Mouse (Mus musculus): ENCODE data around the gene Rfx1. TPM values are rescaled to one million over a fixed set of nuclear protein-coding genes. Genes with fewer than 3 reads are reported as not detected.

Gene Rfx1
- polyA plus RNA-seq, 1 experiment from 2014 or later: 8.8 TPM

DNA sequence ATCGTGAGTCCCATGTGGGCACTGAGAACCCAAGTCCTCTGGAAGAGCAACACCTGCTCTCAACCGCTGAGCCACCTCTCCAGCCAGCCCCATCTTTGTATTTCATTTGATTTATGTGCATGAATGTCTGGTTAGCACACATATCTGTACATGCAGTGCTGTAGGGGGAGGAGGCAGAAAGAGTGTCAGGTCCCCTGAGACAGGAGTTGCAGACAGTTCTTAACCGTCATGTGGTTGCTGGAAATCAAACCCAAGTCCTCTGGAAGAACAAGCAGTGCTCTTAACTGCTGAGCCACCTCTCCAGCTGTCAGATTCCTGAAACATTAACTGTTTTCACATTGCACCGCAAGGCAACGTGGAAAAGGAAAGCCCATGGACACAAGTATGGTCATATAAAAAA lies 18.5 kb upstream of the Rfx1 start:
- Histone ChIP-seq H3K9ac (ENCODE audit: low read depth, low read length) (no peak overlapping the region), H3K9me3 (ENCODE audit: control insufficient read depth, low read length) (no peaks in the 10 kb centered on the region), H3K4me1 (replicated peaks; ENCODE audit: control insufficient read depth, insufficient read depth, low read length) (no peaks in the 10 kb centered on the region; the same call in 1 of the 2 replicates), H3K27me3 (ENCODE audit: control insufficient read depth, insufficient read depth, low read length) (peaks cover 23% of the 10 kb centered on the region), H3K4me2 (replicated peaks; ENCODE audit: low read depth, low read length) (no peak overlapping the region), H3K36me3 (ENCODE audit: control insufficient read depth, insufficient read depth, low read length) (no peaks in the 10 kb centered on the region), H3K4me3 (ENCODE audit: low read depth, low read length) (no peak overlapping the region), H3K27ac (ENCODE audit: low read depth, low read length) (no peak overlapping the region)
- 85% methylated on average over 5 of the region's 5 CpGs for WGBS
- DNase-seq (ENCODE audit: low spot score) (no peak), ATAC-seq (ENCODE audit: low FRiP score) (no peak)

DNA sequence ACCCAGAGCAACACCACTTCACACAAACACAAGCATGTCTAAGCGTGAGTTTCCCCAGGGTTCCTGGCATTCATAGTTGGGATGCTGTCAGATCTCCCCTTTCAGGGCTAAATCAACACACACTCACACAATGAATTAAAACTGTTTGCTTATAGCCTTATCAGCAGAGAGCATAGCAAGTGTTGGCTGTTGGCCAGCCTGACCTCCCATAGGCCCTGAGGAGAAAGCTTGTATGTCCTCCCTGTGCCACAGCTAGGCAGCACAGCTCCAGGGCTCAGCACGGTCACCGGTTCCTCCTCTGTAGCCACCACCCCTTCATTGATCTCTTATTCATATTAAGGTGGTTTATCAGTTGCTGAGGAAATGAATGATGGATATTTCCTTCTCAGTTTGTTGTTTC lies 13.9 kb upstream of the Rfx1 start:
- ATAC-seq (ENCODE audit: low FRiP score) (no peak), DNase-seq (ENCODE audit: low spot score) (no peak)
- Histone ChIP-seq H3K9ac (ENCODE audit: low read depth, low read length) (no peak overlapping the region), H3K4me3 (ENCODE audit: low read depth, low read length) (no peak overlapping the region), H3K27me3 (ENCODE audit: control insufficient read depth, insufficient read depth, low read length) (no peaks in the 10 kb centered on the region), H3K36me3 (ENCODE audit: control insufficient read depth, insufficient read depth, low read length) (no peaks in the 10 kb centered on the region), H3K4me1 (replicated peaks; ENCODE audit: control insufficient read depth, insufficient read depth, low read length) (no peaks in the 10 kb centered on the region), H3K4me2 (replicated peaks; ENCODE audit: low read depth, low read length) (no peak overlapping the region), H3K9me3 (ENCODE audit: control insufficient read depth, low read length) (no peaks in the 10 kb centered on the region), H3K27ac (ENCODE audit: low read depth, low read length) (no peak overlapping the region)
- 86% methylated on average over 3 of the region's 3 CpGs for WGBS

DNA sequence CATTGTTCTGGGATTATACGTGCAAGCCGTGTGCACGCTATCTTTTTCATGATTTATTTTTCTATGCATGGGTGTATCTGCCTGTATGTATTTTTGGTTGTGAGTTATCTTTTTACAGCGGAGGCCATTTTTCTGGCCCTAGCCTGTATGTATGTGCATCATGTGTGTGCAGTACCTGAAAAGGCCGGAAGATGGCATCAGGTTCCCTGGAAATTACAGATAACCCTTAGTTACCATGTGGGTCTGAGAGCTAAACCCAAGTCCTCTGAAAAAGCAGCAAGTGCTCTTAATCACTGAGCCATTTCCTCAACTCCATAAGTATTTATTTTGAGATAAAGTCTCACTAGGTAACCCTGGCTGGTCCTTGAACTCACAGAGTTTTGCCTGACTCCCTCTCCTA lies 13.4 kb upstream of the Rfx1 start:
- Histone ChIP-seq H3K4me2 (replicated peaks; ENCODE audit: low read depth, low read length) (no peak overlapping the region), H3K36me3 (ENCODE audit: control insufficient read depth, insufficient read depth, low read length) (no peaks in the 10 kb centered on the region), H3K9me3 (ENCODE audit: control insufficient read depth, low read length) (no peaks in the 10 kb centered on the region), H3K27me3 (ENCODE audit: control insufficient read depth, insufficient read depth, low read length) (no peaks in the 10 kb centered on the region), H3K4me1 (replicated peaks; ENCODE audit: control insufficient read depth, insufficient read depth, low read length) (no peaks in the 10 kb centered on the region), H3K27ac (ENCODE audit: low read depth, low read length) (no peak overlapping the region), H3K9ac (ENCODE audit: low read depth, low read length) (no peak overlapping the region), H3K4me3 (ENCODE audit: low read depth, low read length) (no peak overlapping the region)
- WGBS: 96% methylated on average over 5 of the region's 5 CpGs
- DNase-seq (ENCODE audit: low spot score): no peak
- no peak for ATAC-seq (ENCODE audit: low FRiP score)

DNA sequence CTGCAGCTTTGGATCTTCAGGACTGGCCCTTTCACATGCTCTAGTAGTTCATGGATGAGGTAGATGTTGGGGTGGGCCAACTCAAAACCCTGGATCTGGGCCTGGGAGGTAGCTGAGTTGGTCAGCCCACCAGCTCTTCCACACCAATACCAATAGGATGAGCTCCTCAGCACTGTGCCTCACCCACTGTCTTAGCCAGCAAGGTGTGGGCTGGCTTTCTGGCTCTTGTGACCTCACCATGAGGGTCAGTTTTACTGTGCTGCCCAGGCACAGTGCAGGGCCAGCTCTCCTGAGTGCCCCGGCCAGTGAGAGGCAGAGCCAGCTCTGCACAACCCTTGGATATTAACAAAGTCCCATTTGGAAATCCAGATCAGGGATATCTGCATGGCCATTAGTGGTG lies 8.8 kb upstream of the Rfx1 start:
- Histone ChIP-seq H3K36me3 (ENCODE audit: control insufficient read depth, insufficient read depth, low read length) (no peaks in the 10 kb centered on the region), H3K4me3 (ENCODE audit: low read depth, low read length) (no peak overlapping the region), H3K9me3 (ENCODE audit: control insufficient read depth, low read length) (no peaks in the 10 kb centered on the region), H3K4me2 (replicated peaks; ENCODE audit: low read depth, low read length) (no peak overlapping the region), H3K27ac (ENCODE audit: low read depth, low read length) (no peak overlapping the region), H3K9ac (ENCODE audit: low read depth, low read length) (no peak overlapping the region), H3K4me1 (replicated peaks; ENCODE audit: control insufficient read depth, insufficient read depth, low read length) (no peaks in the 10 kb centered on the region), H3K27me3 (ENCODE audit: control insufficient read depth, insufficient read depth, low read length) (no peaks in the 10 kb centered on the region)
- no peak for ATAC-seq (ENCODE audit: low FRiP score)
- 86% methylated on average over 1 of the region's 1 CpGs for WGBS
- DNase-seq (ENCODE audit: low spot score): no peak

DNA sequence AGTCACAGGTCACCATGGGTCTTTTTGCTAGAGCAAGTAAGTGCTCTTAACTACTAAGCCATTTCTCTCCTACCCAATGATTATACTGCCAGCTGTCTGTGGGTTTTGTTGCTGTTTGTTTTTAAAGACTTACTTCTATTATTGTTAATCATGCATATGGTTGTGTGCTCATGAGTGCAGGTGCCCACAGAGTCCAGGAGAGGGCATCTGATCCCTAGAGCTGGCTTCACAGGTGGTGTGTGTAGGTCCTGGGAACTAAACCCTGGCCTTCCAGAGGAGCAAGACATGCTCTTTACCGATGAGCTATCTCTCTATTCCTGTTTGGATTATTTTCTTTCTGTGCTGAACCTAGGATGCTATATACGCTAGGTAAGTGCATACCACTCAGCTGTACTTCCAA lies 7.4 kb upstream of the Rfx1 start:
- Histone ChIP-seq H3K4me3 (ENCODE audit: low read depth, low read length) (no peak overlapping the region), H3K27me3 (ENCODE audit: control insufficient read depth, insufficient read depth, low read length) (no peaks in the 10 kb centered on the region), H3K4me1 (replicated peaks; ENCODE audit: control insufficient read depth, insufficient read depth, low read length) (no peaks in the 10 kb centered on the region), H3K4me2 (replicated peaks; ENCODE audit: low read depth, low read length) (no peak overlapping the region), H3K9ac (ENCODE audit: low read depth, low read length) (no peak overlapping the region), H3K9me3 (ENCODE audit: control insufficient read depth, low read length) (no peaks in the 10 kb centered on the region), H3K27ac (ENCODE audit: low read depth, low read length) (no peak overlapping the region), H3K36me3 (ENCODE audit: control insufficient read depth, insufficient read depth, low read length) (no peaks in the 10 kb centered on the region)
- ATAC-seq (ENCODE audit: low FRiP score) (no peak), DNase-seq (ENCODE audit: low spot score) (no peak)
- 98% methylated on average over 2 of the region's 2 CpGs for WGBS

DNA sequence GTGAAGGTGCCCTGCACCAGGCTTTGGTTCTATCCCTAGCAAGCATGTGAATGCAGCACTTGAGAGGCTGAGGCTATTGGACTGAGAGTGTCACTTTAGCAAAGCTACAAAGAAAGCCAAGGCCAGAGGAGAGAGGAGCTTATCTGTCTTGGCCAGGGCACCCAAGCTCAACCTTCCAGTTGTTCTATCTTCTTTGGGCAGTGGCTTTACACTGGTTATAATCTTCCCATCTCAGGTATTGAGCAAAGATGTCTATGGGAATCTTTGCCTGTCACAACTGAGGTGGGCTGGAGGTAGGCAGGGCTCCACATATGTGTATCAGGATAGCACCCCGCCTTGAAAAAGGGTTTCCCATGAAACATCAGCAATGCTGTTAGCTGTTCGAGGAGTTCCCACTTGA lies 6.4 kb upstream of the Rfx1 start:
- Histone ChIP-seq H3K9ac (ENCODE audit: low read depth, low read length) (no peak overlapping the region), H3K27ac (ENCODE audit: low read depth, low read length) (no peak overlapping the region), H3K4me1 (replicated peaks; ENCODE audit: control insufficient read depth, insufficient read depth, low read length) (no peaks in the 10 kb centered on the region), H3K9me3 (ENCODE audit: control insufficient read depth, low read length) (no peaks in the 10 kb centered on the region), H3K4me3 (ENCODE audit: low read depth, low read length) (no peak overlapping the region), H3K27me3 (ENCODE audit: control insufficient read depth, insufficient read depth, low read length) (no peaks in the 10 kb centered on the region), H3K36me3 (ENCODE audit: control insufficient read depth, insufficient read depth, low read length) (no peaks in the 10 kb centered on the region), H3K4me2 (replicated peaks; ENCODE audit: low read depth, low read length) (no peak overlapping the region)
- no peak for ATAC-seq (ENCODE audit: low FRiP score)
- no peak for DNase-seq (ENCODE audit: low spot score)
- WGBS: 90% methylated on average over 2 of the region's 2 CpGs

DNA sequence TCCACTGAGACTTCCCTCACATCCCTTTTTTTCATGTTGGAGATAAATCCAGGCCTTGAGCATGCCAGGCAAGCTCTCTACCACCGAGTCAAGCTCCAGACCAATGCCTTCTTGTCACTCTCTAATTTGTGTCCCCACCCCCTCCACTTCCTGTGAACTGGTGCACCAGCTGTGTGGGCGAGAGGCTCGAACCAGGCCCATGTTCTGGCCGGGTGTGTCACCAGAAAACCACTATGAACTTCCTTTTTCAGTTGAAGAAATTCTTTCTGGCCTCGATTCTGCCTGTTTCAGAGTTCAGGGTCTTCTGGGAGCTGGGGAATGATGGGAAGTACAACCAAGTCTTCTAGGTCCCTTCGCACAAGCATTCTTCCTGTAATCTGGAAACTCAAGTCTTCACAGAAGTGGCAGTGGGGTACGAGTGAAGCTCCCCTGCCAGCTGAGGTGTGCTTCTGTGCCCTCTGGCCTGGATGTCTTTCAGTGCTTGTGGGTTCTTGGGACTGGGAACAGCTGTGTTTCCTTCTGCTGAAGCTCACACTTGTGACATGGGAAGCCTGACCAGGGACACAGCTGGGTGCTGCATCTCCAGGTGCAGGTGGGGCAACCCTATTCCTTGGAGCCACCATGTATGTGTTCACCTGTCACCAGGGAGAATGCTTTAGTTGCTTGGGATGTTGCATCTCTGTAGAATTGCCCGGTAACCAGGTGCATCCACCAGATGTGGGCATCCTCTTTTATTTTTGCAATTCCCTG lies 2.6 kb upstream of the Rfx1 start:
- no peaks in the 10 kb centered on the region for H3K27me3 ChIP-seq (ENCODE audit: control insufficient read depth, insufficient read depth, low read length)
- no peak overlapping the region for H3K4me3 ChIP-seq (ENCODE audit: low read depth, low read length)
- DNase-seq (ENCODE audit: low spot score) (no peak), ATAC-seq (ENCODE audit: low FRiP score) (no peak)
- H3K4me2 ChIP-seq (replicated peaks; ENCODE audit: low read depth, low read length): no peak overlapping the region
- peaks cover 4% of the 10 kb centered on the region; the same call in 1 of the 2 replicates for H3K4me1 ChIP-seq (replicated peaks; ENCODE audit: control insufficient read depth, insufficient read depth, low read length)
- no peak overlapping the region for H3K9ac ChIP-seq (ENCODE audit: low read depth, low read length)
- WGBS: 82% methylated on average over 8 of the region's 8 CpGs
- H3K9me3 ChIP-seq (ENCODE audit: control insufficient read depth, low read length): no peaks in the 10 kb centered on the region
- H3K36me3 ChIP-seq (ENCODE audit: control insufficient read depth, insufficient read depth, low read length): no peaks in the 10 kb centered on the region
- no peak overlapping the region for H3K27ac ChIP-seq (ENCODE audit: low read depth, low read length)

DNA sequence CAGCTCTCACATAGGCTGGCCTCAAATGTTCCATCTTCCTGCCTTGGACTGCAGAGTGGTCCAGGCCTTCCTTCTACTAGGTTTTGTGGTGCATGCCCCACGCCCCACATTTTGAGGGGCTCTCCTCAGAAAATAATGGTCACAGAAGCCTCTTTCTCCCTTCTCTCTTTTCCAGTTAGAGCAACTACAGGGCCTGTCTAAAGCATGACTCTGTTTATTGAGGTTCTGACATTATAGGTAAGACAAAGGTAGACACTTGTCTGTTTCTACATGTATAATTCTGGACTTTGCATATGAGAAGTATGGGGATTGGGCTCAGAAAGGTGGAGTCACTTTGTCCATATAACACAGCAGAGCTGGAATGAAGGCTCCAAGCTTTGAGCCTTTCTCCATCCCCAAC lies 1.6 kb upstream of the Rfx1 start, which contains the start of gene Gm10643:
TSS of gene Gm10643 (minus strand) at position 101 of the 400 bp plus-strand sequence.
- Histone ChIP-seq H3K36me3 (ENCODE audit: control insufficient read depth, insufficient read depth, low read length) (no peaks in the 10 kb centered on the region), H3K4me3 (ENCODE audit: low read depth, low read length) (peak within 1 kb of the TSS; percentile 73), H3K9ac (ENCODE audit: low read depth, low read length) (peak within 1 kb of the TSS; percentile 57; the same call in 1 of the 2 replicates), H3K27me3 (ENCODE audit: control insufficient read depth, insufficient read depth, low read length) (no peaks in the 10 kb centered on the region), H3K9me3 (ENCODE audit: control insufficient read depth, low read length) (no peaks in the 10 kb centered on the region), H3K27ac (ENCODE audit: low read depth, low read length) (peak within 1 kb of the TSS; percentile 55), H3K4me1 (replicated peaks; ENCODE audit: control insufficient read depth, insufficient read depth, low read length) (peaks cover 10% of the 10 kb centered on the region; the same call in 1 of the 2 replicates), H3K4me2 (replicated peaks; ENCODE audit: low read depth, low read length) (peak within 1 kb of the TSS; percentile 62)
- DNase-seq (ENCODE audit: low spot score) (no peak), ATAC-seq (ENCODE audit: low FRiP score) (no peak)
- WGBS: 97% methylated on average over 1 of the region's 1 CpGs

DNA sequence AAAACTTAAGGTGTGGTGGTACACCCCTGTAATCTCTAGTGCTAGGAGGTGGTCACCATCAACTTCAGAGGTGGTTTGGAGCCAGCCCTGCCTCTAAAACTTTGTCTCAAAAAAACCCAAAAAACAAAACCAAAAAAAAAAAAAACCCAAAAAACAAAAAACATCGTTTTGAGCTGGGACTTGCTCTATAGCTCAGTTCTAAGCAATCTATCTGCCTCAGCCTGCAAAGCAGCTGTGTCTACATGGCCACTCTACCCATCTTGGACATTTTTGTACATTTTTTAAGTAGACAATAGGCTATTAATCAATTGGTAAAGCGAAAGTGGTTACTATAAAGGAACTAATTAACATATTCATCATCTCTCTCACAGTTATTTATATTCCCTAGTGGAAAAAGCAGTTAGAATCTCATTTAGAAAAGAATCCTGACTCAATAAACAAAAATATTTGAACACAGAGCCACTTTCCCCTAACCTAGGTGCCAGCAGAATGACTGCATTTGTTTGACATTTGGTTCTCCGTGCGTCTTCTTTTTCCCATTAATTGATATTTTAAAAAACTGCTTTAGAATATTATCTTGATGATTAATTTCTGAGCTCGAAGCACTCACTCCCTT lies 1.1 kb upstream of the Rfx1 start:
- Histone ChIP-seq H3K9me3 (ENCODE audit: control insufficient read depth, low read length) (no peaks in the 10 kb centered on the region), H3K9ac (ENCODE audit: low read depth, low read length) (peak overlapping the region; percentile 57; the same call in 1 of the 2 replicates), H3K27ac (ENCODE audit: low read depth, low read length) (peak overlapping the region; percentile 55), H3K27me3 (ENCODE audit: control insufficient read depth, insufficient read depth, low read length) (no peaks in the 10 kb centered on the region), H3K36me3 (ENCODE audit: control insufficient read depth, insufficient read depth, low read length) (no peaks in the 10 kb centered on the region), H3K4me1 (replicated peaks; ENCODE audit: control insufficient read depth, insufficient read depth, low read length) (peaks cover 10% of the 10 kb centered on the region; the same call in 1 of the 2 replicates), H3K4me3 (ENCODE audit: low read depth, low read length) (peak overlapping the region; percentile 73), H3K4me2 (replicated peaks; ENCODE audit: low read depth, low read length) (peak overlapping the region; percentile 62)
- WGBS: 30% methylated on average over 5 of the region's 5 CpGs
- DNase-seq (ENCODE audit: low spot score) (no peak), ATAC-seq (ENCODE audit: low FRiP score) (no peak)

All from hindbrain, embryonic 11.5 days (tissue).